Mouse (Mus musculus) ES-E14 (cell line): ENCODE data around the gene Nsun2.

Experiments used
- CHD2 ChIP-seq: IDR thresholded peaks from 2 replicates; pipeline ENCODE4 v1.6.1; 2014; ENCODE audit warnings: mild to moderate bottlenecking, low read depth, low read length, inconsistent platforms
- ZC3H11A ChIP-seq: IDR thresholded peaks from 2 replicates; pipeline ENCODE4 v1.6.1; 2012; ENCODE audit warnings: low read depth, mild to moderate bottlenecking, inconsistent platforms, low read length, borderline replicate concordance

DNA sequence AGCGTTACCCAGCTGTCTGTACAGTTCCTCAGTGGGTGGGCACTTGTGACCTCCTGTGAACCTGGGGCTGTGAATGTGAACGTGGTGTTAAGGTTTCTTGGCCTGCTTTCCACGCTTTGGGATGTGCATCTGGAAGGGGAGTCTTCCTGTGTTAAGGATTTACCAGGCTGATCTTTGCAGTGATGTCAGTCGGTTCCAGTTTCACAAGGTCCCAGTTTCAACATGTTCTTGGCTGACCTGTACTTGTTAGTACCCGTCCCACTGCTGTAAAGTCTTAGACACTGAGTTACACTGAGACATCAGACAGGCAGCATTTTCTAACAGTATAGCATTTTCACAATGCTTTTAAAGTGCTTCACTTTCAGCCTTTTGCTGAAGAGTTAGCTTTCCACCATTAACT lies 90.3 kb downstream of the Nsun2 start:
- TF ChIP-seq ZC3H11A (no peak), CHD2 (no peak)
